Mouse (Mus musculus): ENCODE data around the gene Bsnd.
A peak's percentile ranks its signal among the peaks of the same experiment; 100 is the strongest.

Gene Bsnd

DNA sequence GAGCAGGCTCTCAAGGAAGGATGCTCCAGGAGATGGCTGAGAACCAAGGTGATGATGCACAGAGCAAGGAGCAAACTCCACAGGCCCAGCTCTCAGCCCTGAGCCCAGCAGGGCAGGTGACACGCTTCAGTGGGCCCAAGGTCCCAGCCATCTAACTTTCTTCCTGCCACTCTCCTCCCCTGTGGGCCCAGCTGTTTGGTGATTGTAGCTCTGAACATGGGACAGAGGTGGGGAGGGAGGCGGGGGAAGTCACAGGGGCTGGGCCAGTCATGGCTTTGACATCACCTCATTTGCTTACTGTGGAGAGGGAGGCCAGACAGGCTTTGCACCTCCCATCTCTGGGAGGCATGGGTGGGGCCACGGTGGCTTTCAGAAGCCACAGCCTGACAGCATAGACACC, at the start of gene Bsnd:
Gene Bsnd (minus strand): TSS at position 168 of the 400 bp plus-strand sequence.
- DNase-seq, result no peak

DNA sequence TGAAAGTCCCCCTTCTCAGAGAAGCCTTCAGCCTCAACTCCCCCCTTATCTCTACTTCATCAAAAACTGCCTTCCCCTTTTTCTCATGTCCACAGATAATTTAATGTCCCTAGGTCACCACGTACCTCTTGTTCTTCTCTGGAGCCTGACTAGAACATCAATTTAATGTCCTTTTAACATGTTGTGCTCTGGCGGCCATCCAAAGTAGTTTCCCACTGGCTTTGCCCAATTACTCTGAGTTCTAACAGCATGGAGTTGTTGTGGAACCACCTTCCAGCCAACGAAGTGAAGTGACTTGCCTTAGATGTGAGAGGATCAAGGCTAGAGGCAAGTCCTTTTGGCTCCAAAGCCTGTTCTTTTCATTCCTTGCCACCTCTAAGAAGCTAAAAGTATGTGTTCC, 49.4 kb upstream of the Bsnd start:
- no peak for DNase-seq

DNA sequence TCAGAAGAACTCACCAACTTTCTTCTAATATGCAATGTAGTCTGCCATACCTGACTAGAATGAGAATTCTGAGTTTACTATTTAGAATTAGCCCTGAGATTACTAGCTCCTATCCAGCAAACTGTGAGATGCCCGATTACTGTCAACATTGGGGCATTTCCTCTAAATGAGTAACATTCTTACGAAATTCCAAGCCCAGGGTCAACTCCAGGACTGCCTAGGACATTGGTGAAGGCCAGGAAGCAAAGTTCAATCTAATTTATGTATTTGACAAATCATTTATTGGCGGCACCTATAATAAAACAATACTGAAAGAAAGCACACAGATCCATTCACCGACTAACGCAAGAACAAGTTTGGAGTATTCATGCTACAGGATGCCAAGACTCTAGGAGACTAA, 47.7 kb upstream of the Bsnd start:
- no peak for DNase-seq

DNA sequence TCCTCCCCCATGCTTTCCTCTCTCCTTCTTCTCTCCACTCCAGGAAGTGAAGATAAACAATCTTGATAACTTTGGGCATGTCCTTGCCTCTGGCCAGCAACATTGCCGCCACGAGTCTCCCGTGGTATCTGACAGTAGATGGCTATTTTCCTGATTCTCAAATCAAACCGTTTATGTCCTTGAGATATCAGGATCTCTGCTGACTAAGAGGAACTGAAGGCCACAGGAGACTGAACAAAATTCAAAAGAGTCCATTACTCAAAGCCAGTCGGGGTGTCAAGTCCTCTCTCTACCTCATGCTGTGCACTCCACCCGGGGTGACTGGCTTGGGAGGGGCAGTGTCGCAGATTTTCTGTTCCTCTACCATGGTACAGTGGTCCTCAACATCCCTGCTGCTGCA, 42.2 kb upstream of the Bsnd start:
- no peak for DNase-seq

DNA sequence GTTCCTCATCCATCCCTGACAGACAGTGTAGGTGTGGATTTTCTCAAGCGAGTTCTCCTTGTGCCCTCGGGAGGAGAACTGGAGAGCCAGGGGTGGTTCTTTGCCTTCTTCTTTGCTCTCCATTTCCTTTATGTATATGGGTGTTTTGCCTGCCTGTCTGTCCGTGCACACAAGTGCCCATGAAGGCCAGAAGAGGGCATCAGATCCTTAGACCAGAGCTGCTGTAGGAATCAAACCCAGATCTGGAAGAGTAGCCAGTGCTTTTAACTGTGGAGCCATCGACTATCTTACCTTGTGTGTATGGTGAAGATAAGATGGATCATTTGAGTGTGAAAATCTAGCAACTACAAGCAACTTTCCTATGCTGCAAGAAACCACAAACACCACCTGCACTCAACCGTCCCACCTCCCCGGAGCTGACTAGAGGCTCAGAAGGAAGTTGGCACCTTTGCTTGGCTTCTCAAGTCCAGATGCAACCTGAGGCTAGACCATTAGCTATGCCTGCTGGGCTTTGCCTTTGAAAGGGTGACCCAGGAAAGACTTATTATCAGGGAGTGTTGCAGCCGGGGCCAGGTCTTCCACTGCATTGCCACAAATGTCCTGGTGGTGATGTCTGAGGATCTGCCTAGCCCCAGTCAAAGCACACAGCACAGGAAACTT, 41.5 kb upstream of the Bsnd start:
- peak; percentile 7 for DNase-seq

DNA sequence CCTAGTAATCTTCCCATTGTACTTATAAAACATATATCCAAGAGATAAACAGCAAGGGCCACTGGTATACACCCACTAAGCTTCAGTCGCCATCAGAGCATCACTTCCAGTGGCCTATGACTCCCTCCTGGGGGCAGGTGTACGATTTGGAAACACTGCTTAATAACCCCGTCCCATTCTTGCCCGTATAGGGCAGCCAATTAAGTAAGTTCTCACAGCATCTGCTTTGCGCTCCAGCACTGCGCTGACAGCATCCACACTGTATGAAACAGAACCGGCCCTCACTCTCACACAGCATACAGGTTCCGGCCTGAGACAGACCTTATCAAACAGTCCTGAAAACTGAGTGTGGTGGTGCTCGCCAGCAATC, 38.0 kb upstream of the Bsnd start:
- DNase-seq, result no peak

DNA sequence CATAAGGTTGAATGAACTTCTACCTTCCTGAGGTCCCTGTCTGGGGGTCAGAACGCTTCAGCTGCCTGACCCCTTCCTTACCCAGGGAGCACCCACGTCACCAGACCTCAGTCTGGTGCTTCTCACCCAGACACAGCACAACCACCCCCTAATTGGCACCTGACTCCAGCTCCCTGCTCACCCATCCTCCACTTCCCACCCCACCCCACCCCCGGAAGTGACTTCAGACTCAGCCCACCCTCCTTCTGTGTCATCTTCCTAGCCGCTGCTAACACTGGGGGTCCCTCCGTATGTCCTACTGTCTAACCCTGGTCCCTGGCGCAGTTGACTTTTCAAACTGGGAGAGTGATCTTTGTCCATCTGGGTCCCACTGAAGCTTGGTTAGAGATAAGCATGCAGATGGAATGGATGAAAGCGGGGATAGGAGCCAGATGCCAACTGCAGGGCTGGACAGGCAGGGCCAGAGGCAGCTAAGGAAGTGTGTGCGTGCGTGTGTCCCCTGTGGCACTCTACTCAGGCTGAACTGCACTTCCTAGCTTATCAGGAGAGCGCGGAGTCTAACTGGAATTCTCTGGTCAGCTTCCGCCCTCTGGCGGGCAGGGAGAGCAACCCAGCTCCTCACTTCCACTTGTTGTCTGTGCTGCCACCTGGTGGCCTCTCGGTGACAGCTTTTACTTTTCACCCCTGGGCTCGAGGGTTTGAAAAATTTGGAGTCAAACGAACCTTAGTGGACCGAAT, 37.5 kb upstream of the Bsnd start:
- peak; percentile 90 for DNase-seq

DNA sequence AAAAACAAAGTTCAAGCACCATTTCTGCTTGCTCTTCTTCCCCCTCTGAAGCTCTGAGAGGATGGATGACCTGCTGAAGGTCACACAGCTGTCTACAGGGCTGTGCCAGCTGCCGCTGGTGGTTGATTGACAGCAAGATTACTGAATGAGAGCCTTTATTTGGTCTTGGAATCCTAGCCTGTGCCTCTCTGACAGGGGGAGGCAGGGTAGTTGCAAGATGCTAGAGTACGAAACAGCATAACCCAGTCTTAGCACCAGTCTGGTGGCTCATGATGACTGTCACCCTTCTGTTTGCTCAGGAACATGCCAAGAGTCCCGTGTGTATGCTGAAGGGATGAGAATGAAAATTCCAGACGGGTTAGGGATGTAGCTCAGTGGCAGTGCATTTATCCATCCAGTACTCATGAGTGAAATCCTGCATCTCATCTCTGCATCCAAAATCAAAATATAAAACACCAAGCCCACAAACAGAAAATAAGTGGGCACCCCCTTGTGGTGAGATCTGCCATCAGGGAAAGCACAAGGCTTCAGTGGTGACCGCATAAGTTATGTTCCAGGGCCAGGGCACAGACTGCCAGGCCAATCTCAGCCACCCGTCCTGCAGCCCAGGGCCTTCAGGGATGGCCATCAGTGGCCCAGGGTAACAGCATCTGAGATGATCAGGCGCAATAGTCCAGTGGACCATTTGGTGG, 35.9 kb upstream of the Bsnd start:
- DNase-seq, result no peak

DNA sequence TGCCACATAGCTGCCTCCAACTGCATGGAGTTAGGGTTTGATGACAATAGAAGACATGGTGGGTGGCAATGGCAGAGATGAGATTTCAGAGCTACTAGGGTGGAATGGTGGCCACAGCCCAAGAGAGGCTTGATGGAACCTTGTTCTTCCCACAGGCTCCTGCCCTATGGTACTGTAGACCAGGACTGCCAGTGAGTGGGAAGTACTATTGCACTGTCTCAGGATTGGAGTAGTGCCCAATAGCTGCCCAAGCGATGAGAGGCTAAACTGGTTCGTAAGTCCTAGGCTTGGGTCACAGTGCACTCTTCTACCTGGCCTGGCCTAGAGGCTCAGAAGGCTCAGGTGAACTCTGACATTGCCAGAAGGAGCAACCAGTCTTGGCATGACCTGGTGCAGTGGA, 32.9 kb upstream of the Bsnd start:
- no peak for DNase-seq

DNA sequence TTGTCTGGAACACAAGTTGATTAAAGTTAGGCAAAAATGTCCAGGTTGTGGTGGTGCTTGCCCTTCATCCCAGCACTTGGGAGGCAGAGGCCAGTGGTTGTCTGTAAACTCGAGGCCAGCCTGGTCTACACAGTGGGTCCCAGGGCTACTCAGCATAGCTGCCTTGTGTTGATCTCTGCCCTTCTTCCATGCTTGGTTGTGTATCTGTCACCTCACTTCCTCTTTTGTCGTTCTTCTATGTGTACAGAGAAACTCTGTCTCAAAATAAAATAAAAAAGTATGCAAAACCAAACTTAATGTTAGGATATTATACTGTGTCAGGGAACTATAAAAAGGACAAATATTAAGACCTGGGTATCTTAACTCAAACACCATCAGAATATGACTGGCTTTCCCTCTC, 32.0 kb upstream of the Bsnd start:
- DNase-seq, result no peak

DNA sequence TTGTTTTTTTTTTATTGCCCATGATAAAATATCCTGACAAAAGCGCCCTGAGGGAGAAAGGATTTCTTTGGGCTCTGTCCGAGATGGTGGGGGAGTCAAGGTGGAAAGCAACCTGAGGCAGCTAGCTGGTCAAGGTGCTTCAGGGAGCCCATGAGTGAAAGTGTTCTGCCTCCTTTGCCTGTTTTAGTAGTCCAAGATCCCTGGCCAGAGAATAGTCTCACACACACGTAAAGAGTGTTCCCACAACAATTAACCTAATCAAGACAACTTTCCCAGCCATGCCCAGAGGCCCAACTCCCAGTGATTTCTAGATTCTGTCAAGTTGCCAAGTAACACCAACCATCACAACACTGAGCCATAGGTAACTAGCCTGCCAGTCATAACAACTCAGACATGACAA, 30.5 kb upstream of the Bsnd start:
- DNase-seq, result no peak

DNA sequence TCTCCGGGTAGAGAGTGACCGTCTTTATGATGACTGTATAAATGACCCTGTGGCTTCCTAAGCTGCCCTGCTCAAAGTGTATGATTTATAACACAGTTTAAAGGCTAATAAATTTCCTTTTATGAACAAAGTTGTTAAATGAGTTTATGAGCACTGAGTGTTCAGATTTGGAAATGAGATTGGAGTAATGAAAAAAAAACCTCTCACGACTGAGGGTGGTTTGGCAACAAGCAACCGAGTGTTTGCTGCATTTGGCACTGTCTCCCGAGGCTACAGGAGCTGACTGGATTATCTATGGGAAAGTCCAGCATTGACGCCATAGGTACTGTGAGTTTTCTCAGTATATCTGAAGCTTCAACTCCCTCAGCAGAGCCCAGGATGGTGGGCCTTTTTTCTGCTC, 22.5 kb upstream of the Bsnd start:
- DNase-seq, result no peak

DNA sequence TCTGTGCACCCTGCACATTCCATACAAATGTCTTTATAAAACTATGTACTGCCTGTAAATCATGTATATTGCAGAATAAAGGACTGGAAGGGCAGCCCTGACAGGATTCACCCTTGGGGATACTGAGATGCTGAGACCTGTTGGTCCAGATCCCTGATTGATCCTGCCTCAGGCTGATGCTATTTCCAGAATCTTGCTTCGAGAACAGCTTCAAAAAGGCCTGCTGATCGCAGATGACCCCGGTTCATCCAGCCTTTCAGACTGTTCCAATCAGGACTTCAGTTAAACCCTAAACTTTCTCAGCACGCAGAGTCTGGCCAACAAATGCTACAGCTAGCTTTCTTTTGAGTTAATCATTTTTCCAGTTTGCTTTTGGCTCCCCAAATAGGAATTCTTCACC, 17.8 kb upstream of the Bsnd start:
- no peak for DNase-seq

DNA sequence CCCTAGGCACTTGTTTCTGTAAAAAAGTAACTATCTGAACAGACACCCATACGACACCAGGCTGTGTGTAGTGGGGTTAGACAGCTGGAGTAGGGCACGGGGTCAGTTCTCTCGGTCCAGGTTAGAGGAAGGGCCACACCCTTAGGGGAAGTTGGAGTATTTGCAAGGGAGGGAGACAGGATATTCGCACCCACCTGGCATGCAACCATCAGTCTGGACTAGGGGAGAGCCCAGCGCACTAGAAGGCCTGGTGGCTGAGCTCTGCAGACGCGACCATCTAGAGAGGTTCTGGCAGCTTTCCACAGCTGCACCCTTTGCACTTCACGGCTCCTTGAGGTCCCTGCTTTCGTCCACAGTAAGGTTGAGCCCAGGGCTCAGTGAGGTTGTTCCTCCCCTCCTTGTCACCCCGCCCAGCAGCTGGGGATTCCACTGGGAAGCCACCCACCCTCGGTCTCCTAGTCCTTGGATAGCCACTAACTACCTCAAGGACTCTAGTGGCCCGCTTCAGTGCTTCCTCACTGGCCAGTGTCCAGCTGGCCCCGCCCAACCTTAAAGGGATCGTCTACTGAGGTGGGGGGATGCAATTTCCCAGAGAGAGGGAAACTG, 13.5 kb upstream of the Bsnd start:
- no peak for DNase-seq

DNA sequence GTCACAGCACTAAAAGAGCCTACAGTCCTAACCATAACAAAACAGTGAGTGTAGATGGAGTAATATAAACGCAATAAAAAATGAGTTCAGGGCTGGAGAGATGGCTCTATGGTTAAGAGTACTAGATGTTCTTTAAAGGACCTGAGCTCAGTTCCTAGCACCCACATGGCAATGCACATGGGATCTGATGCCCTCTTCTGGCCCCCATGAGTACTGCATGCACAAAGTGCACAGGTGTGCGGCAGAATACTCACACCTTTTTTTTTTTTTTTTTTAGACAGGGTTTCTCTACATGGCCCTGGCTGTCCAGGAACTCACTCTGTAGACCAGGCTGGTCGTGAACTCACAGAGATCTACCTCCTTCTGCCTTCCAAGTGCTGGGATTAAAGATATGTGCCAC, 11.5 kb upstream of the Bsnd start:
- DNase-seq, result no peak

DNA sequence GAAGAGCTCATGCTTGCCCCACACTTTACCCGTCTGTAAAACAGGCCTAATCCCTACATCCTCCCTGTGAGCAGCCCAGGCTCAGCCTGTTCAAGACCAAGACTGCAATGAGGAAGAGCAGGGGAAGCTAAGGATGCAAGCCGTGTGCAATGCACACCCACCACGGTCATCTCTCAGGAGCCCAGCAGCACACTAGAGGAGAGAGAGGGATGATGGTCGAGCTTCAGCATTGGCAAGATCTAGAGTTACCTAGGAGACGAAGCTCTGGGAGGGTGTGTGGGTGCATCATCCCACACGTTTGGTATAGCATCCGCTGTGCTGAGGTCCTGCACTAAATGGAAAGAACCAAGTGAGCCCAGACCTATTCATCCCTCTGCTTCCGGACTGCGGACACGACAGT, 8.0 kb upstream of the Bsnd start:
- DNase-seq, result no peak

DNA sequence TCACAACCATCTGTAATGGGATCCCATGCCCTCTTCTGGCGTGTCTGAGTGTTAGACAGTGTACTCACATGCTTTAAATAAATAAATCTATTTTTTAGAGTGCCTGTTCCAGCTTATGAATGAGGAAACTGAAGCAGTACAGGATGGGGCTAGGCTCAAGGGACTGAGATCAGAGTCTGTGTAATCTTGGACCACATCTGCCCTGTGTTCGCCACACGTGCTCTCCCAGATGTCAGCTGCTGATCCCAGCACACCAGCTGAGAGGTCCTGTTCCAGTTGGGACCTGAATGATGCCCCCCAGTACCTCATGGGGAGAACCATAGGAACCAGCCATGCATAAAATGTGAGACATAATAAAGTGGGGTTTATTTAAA, 6.4 kb upstream of the Bsnd start:
- DNase-seq, result no peak

DNA sequence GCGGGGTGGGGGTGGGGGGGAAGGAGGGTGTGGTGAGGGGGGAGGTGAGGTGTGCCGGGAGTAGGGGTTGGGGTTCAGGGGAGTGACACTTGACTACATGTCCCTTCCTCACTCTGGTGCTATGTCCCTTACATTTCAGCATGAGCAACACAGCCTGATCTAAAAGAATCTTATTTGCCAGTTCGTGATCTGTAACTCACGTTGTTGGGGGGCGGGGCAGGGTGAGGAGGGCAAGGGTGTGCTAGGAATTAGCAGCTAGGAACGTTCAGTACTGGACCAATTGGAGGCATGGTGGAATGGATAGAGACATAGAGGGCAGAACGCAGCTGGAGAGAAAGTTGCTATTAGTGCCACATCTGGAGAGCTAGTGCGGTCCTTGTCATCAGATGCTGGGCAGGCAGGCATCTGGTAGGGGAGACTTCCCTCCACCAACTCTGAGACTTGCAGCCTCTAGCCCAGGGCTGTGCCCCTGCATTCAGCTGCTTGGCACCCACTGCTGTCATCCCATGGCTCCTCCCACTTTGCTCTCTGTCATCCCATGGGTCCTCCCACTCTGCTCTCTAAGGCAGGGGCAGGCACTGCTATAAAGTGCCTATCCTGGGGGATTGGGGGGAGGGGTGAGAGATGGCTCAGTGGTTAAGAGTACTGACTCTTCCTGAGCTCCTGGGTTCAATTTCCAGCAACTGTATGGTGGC, 5.8 kb upstream of the Bsnd start:
- DNase-seq, result no peak

DNA sequence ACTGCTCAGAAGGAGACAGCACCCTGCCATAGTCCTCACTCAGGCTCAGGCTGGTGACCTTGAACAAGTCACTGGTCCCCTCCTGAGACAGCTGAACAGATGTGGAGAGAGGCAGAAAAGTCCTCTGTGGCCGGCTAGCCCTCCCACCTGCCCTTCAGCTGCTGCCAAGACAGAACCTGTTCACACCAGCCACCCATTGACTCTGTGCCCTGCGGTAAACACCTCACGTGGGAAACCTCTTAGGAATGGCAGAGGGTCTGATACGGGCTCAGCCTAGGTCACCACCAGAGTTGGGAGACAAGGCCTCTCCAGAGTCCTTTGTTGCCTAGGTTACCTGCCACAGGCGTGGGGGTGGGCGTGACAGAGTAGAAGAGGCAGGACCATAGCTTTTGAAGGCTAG, 4.8 kb upstream of the Bsnd start:
- no peak for DNase-seq

DNA sequence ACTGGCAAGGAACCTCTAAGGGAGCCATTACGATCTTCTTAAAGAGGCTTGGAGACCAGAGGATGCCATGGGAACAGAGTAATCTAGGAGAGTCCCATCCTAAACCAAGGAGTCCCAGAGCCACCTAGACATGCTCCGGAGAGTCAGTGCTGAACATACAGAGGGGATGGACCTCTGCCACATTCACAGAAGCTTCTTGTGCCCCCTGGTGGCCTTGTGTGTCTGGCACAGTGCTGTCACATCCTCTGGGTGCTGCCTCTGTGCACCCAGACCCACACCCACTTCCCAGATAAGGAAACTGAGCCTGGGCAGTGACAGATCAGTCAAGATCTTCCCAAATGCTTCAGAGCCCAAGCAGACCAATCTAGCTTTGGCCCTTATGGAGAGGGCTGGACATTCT, 1.6 kb upstream of the Bsnd start:
- DNase-seq, result peak; percentile 48

DNA sequence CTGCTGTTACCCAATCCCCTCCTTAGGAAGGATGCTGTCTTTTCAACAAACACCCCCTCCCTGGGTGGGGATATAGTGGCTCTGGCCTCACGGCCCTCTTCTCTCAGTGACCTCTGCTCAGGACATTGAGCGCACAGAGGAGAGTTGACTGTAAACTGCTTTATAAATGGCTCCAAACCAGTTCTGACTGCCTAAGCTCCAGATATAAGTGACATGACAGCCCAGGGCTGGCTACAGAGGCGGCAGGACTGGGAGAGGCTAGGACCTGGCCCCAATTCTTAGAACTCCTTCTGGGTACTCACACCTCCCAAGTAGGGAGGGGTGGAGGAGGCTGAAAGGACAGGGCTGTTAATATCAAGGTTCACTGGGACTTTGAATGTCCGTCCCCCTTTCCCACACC, 1.5 kb downstream of the Bsnd start:
- DNase-seq, result no peak

DNA sequence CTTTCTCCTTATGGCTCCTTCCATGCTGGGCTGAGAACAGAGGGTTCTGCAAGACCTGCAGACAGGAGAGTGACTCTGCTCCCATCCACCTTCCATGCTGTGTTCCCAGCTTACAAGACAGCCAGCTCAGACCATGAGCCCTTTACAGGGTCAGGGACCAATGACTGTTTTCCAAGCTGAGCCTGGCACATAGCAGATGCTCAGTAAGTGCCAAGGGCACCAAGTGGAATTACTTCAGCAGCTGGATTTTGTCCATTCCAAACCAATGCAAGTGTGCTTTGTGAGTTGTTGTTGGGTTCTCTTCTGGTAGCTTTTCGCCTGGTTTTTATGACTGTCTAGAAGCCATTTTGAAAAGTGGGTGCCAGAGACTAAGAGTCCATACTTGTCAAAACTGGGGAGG, 8.3 kb downstream of the Bsnd start:
- no peak for DNase-seq

DNA sequence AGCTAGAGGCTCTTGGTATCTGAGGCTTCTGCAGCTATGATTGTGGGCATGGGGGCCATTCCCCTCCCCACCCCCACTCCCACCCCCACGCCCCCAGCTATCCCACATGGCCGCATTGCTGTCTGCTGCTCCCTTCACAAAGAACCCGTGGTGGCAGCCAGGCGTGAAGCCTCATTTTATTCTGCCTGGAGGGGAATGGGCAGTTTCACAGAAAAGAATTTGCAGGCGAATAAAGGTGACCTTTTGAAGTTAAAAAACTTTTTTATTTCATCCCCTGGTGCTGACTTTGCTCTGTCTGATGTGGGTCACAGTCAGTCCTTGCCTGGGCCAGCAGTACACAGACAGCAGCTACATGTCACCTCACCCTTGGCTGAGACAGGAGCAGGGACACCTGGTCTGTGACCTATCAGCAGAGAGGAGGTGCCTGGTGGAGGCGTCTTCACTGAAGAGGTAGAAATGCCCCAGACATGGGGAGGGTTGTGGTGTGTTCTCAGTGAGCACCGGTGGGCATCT, 8.8 kb downstream of the Bsnd start:
- no peak for DNase-seq

Measured in liver (tissue).